Mouse (Mus musculus) embryonic facial prominence, embryonic 12.5 days (tissue): ENCODE measurements around the gene Il34. TPM values are rescaled to one million over a fixed set of nuclear protein-coding genes. Genes with fewer than 3 reads are reported as not detected.
"Not testable (repeated sequence)": the region's sequence is repeated elsewhere in the genome, so short reads cannot be mapped to it uniquely, and the experiment has no call there.

Experiments
- ATAC-seq: fragments of 200-750 bp; cut with Nextera tagmentation; 2 replicates; pipeline ENCODE4 v1.8.0; 2017; ENCODE audit not compliant: insufficient number of reproducible peaks, insufficient read depth, low FRiP score, low TSS enrichment
- H3K27ac ChIP-seq: fragments of 300-500 bp; sonication (generic); 2 replicates; pipeline ENCODE4 v1.5.1; 2016; ENCODE audit warnings: mild to moderate bottlenecking
- H3K27me3 ChIP-seq: fragments of 300-500 bp; sonication (generic); 2 replicates; pipeline ENCODE4 v1.6.1; 2016; ENCODE audit warnings: mild to moderate bottlenecking, moderate library complexity
- H3K36me3 ChIP-seq: fragments of 300-500 bp; sonication (generic); 2 replicates; pipeline ENCODE4 v1.6.1; 2016; ENCODE audit warnings: mild to moderate bottlenecking
- H3K4me1 ChIP-seq: fragments of 300-500 bp; sonication (generic); 2 replicates; pipeline ENCODE4 v1.6.1; 2016
- H3K4me2 ChIP-seq: fragments of 300-500 bp; sonication (generic); replicated peaks from 2 replicates; pipeline ENCODE4 v1.6.1; 2016; ENCODE audit warnings: mild to moderate bottlenecking, moderate library complexity
- H3K4me3 ChIP-seq: fragments of 300-500 bp; sonication (generic); 2 replicates; pipeline ENCODE4 v1.5.1; 2016; ENCODE audit warnings: mild to moderate bottlenecking
- H3K9ac ChIP-seq: fragments of 300-500 bp; sonication (generic); 2 replicates; pipeline ENCODE4 v1.6.1; 2016; ENCODE audit warnings: mild to moderate bottlenecking, moderate library complexity
- H3K9me3 ChIP-seq: fragments of 300-500 bp; sonication (generic); 2 replicates; pipeline ENCODE4 v1.6.1; 2016; ENCODE audit warnings: mild to moderate bottlenecking, moderate library complexity
- WGBS: fragments of 180-500 bp; shearing (Covaris S2); methylation state at CpG from one replicate; pipeline ENCODE4 v1.1.7; 2016; 5-methylcytosine and 5-hydroxymethylcytosine counted together
- polyA plus RNA-seq: library from polyadenylated mRNA; unstranded; fragments of >200 nt; fragmentation: Nextera tagmentation; extraction: Ambion mirVana; gene quantifications from 2 replicates; pipeline ENCODE4 v1.2.1, GENCODE M21; 2016

Il34 gene
- polyA plus RNA-seq, 1 experiment from 2014 or later, result 0.46 TPM

DNA sequence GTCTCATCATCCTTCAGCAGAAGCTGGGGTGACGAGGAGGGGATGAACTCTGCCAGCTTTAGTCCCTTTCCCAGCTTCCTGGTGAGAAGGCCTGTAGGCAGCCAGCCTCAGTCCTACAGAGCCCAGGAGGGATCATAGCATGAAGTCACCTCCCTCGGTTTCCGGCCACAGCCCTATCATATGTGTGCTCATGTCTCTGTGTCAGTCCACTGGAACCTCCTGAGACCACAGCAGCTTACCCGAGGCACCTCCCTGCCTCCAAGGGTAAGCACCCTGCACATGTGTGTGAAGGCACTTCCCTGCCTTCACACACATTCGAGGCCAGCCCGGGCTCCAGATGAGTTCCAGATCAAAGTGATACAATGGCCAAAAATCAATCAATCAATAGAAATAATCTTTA, 15.5 kb downstream of the Il34 start:
- Histone ChIP-seq H3K4me1 (no peaks in the 10 kb centered on the region), H3K4me2 (no peak overlapping the region), H3K4me3 (no peak overlapping the region), H3K9ac (no peak overlapping the region), H3K27me3 (no peaks in the 10 kb centered on the region), H3K9me3 (no peaks in the 10 kb centered on the region), H3K36me3 (no peaks in the 10 kb centered on the region), H3K27ac (no peak overlapping the region)
- 75% methylated on average over 6 of the region's 6 CpGs for WGBS
- no peak for ATAC-seq

DNA sequence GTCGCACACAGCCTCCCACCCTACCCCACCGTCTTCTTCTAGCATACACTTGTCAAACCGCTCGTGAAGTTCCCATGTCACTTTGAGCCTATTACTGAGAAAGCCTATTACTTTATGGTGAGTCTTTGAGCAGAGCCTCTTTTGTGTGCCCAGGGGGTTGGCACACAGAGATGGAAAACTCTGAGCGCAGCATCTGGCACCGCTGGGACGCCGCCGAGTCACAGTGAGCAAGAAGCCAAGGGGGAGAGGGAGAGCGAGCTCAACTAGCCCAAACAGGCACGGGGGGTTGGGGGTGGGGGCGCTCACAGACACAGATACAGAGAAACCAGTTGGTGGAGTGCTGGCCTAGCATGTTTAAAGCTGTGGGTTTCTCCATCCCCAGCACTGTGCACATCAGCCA, 16.2 kb downstream of the Il34 start:
- ATAC-seq, result no peak

DNA sequence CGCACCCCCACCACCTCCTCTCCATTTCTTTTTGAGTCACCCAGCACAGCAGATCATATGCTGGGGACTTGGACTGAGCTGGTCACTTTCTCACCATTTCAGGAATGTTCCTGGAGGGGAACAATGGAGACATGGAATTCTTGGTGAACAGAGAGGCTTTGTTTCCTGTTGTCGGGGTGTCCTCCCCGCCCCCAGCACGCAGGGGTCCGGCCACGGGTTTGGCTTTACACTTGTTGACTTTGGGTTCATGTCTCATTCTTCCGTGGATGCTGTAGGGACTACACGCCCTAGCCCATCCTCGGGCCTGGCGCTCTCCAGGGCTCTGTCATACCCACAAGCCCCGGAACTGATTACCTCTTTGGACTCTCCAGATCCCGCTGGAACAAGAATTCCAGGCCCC, 16.7 kb downstream of the Il34 start:
- Histone ChIP-seq H3K9me3 (no peaks in the 10 kb centered on the region), H3K36me3 (no peaks in the 10 kb centered on the region), H3K4me3 (no peak overlapping the region), H3K27me3 (no peaks in the 10 kb centered on the region), H3K4me2 (no peak overlapping the region), H3K27ac (no peak overlapping the region), H3K9ac (no peak overlapping the region), H3K4me1 (no peaks in the 10 kb centered on the region)
- 49% methylated on average over 12 of the region's 12 CpGs for WGBS
- no peak for ATAC-seq

More for the DNA sequence above, 16.2 kb downstream of the Il34 start:
- Histone ChIP-seq H3K36me3 (no peaks in the 10 kb centered on the region), H3K4me3 (no peak overlapping the region), H3K4me2 (no peak overlapping the region), H3K4me1 (no peaks in the 10 kb centered on the region), H3K27ac (no peak overlapping the region), H3K27me3 (no peaks in the 10 kb centered on the region), H3K9me3 (no peaks in the 10 kb centered on the region), H3K9ac (no peak overlapping the region)
- 53% methylated on average over 12 of the region's 12 CpGs for WGBS

DNA sequence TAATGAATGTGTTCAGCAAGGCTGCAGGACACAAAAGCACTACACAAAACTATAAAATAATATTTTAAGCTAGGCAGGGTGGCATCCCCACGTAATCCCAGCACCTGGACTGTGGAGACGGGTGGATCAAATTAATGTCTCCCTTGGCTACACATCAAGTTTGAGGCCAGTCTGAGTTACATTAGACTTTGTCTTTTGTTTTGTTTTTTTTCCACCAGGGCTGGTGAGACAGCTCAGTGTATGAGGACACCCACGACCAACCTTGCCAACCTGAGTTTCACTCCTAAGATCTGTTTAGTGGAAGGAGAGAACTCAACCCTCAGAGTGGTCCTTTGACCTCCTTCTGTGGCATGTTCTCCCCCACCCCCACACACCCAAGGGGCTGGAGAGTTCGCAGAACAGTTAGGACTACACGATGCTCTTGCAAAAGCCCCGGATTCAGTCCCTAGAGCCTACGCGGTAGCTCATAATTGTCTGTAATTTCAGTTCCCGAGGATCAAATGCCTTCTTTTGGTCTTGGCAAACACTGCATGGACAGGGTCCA, 18.2 kb downstream of the Il34 start:
- H3K9me3 ChIP-seq, result no peaks in the 10 kb centered on the region
- H3K4me3 ChIP-seq, result no peak overlapping the region
- no peaks in the 10 kb centered on the region for H3K27me3 ChIP-seq
- no peak overlapping the region for H3K27ac ChIP-seq
- H3K4me2 ChIP-seq, result no peak overlapping the region
- no peaks in the 10 kb centered on the region for H3K4me1 ChIP-seq
- 70% methylated on average over 9 of the region's 9 CpGs for WGBS
- ATAC-seq, result no peak
- H3K36me3 ChIP-seq, result no peaks in the 10 kb centered on the region
- no peak overlapping the region for H3K9ac ChIP-seq

DNA sequence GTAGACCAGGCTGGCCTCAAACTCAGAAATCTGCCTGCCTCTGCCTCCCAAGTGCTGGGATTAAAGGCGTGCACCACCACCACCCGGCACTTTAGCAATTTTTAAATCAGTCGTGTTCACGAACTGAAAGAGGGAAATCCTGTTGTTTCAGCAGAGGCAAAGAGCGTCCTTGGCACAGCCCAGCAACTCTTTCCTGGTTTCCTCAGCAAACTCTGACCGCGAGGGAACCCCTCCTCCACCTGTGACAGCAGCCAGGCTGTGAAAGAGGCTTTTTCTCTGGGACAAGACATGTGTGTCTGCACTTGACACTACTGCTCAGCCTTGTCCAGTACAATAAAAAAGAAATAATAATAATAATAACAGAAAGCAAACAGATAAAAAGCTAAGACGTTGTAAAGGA, 18.8 kb downstream of the Il34 start:
- no peak overlapping the region for H3K4me3 ChIP-seq
- H3K9ac ChIP-seq, result no peak overlapping the region
- no peaks in the 10 kb centered on the region for H3K4me1 ChIP-seq
- H3K27me3 ChIP-seq, result no peaks in the 10 kb centered on the region
- H3K9me3 ChIP-seq, result no peaks in the 10 kb centered on the region
- 85% methylated on average over 8 of the region's 8 CpGs for WGBS
- ATAC-seq, result no peak
- no peak overlapping the region for H3K4me2 ChIP-seq
- H3K27ac ChIP-seq, result no peak overlapping the region
- H3K36me3 ChIP-seq, result no peaks in the 10 kb centered on the region

DNA sequence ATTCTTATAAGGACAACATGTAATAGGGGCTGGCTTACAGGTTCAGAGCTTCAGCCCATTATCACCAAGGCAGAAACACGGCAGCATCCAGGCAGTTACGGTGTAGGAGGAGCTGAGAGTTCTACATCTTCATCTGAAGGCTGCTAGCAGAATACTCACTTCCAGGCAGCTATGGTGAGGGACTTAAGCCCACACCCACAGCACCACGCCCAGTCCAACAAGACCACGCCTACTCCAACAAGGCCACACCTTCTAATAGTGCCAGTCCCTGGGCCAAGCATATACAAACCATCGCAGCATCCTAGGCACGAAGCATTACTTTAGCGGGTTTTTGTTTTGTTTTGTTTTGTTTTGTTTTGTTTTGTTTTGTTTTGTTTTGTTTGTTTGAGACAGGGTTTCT, 19.2 kb downstream of the Il34 start:
- H3K4me2 ChIP-seq, H3K27me3 ChIP-seq, H3K9me3 ChIP-seq, H3K36me3 ChIP-seq, H3K27ac ChIP-seq, H3K4me3 ChIP-seq, H3K9ac ChIP-seq, ATAC-seq, H3K4me1 ChIP-seq: not testable (repeated sequence)
- WGBS, result 72% methylated on average over 7 of the region's 7 CpGs

DNA sequence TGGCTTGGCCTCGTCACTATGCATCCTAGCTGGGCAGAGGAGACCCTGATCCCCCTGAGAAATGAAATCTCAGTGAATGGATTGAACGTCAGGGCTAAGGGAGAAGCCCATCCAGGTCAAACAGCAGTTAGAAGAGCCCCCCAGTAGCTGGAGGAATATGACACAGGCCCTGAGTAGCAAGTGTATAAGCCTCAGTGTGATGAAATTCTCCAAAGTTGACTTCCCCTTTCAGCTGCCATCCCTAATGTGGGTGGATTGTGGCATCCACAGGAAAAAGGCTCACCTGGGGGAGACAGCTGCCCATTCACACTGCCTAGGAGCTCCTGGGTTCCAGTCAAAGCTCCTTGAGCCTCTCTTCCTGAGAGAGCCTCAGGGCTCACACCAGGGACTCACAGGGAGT, 20.4 kb downstream of the Il34 start:
- no peak overlapping the region for H3K9ac ChIP-seq
- WGBS, result 66% methylated on average over 2 of the region's 2 CpGs

DNA sequence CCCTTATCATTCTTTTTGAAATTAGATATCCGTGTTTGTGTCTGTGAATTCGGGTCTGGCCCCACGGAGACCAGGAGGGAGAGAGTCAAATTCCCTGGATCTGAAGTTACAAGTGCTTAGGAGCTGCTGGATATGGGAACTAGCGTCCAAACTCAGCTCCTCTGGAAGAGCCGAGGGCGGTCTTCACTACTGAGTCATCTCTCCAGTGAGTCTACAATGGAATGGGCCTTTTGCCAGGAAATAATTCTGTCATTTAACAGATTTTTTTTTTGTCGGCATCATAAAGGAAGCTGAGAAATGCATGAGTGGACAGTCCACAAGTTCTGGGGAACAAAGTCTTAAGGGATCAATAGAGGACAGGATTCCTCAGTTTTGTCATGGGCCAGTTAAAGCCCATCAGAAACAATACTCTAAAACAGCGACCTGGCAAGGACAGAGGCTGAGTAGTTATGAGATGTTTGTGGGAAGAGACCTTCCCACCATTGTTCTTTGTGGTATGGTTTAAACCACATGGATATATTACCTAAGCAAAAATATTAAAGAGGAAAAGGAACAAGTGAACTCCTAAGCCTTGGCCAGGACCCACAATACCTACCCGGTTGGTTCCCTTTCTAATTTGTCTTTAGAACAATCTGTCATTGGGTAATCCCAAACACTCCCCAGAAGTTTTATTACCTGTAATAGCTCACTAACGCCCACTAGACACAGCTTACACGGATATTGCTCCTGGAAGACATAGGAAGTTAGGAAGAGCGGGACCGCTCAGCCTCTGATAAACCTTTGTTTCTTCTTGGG, 25.6 kb downstream of the Il34 start:
- Histone ChIP-seq H3K27ac (no peak overlapping the region), H3K9ac (no peak overlapping the region), H3K9me3 (no peaks in the 10 kb centered on the region), H3K36me3 (no peaks in the 10 kb centered on the region), H3K4me2 (no peak overlapping the region), H3K4me3 (no peak overlapping the region), H3K27me3 (no peaks in the 10 kb centered on the region), H3K4me1 (no peaks in the 10 kb centered on the region)
- 82% methylated on average over 13 of the region's 13 CpGs for WGBS
- no peak for ATAC-seq

More for the DNA sequence above, 20.4 kb downstream of the Il34 start:
- Histone ChIP-seq H3K27ac (no peak overlapping the region), H3K27me3 (no peaks in the 10 kb centered on the region), H3K4me1 (no peaks in the 10 kb centered on the region), H3K36me3 (no peaks in the 10 kb centered on the region), H3K9me3 (no peaks in the 10 kb centered on the region), H3K4me2 (no peak overlapping the region), H3K4me3 (no peak overlapping the region)
- ATAC-seq, result no peak

- Histone ChIP-seq H3K27me3 (no peaks in the 10 kb centered on the region), H3K4me3 (no peak overlapping the region), H3K36me3 (no peaks in the 10 kb centered on the region), H3K4me1 (no peaks in the 10 kb centered on the region), H3K9me3 (no peaks in the 10 kb centered on the region), H3K4me2 (no peak overlapping the region), H3K27ac (no peak overlapping the region), H3K9ac (no peak overlapping the region)
- WGBS, result 97% methylated on average over 3 of the region's 3 CpGs
- ATAC-seq, result no peak
Observed at GRCm38 (mm10) chr8:110776335-110776734, 29.4 kb downstream of the Il34 start.

- Histone ChIP-seq H3K4me2 (no peak overlapping the region), H3K27ac (no peak overlapping the region), H3K9ac (no peak overlapping the region), H3K4me1 (no peaks in the 10 kb centered on the region), H3K36me3 (no peaks in the 10 kb centered on the region), H3K27me3 (no peaks in the 10 kb centered on the region), H3K4me3 (no peak overlapping the region), H3K9me3 (no peaks in the 10 kb centered on the region)
- WGBS, result 81% methylated on average over 3 of the region's 3 CpGs
- ATAC-seq, result no peak
Observed at GRCm38 (mm10) chr8:110775721-110776120, 30.0 kb downstream of the Il34 start.

GRCm38 (mm10) chr8:110775316-110775715, 30.4 kb downstream of the Il34 start:
- Histone ChIP-seq H3K4me1 (no peaks in the 10 kb centered on the region), H3K4me2 (no peak overlapping the region), H3K9me3 (no peaks in the 10 kb centered on the region), H3K27ac (no peak overlapping the region), H3K9ac (no peak overlapping the region), H3K36me3 (no peaks in the 10 kb centered on the region), H3K27me3 (no peaks in the 10 kb centered on the region), H3K4me3 (no peak overlapping the region)
- 73% methylated on average over 8 of the region's 8 CpGs for WGBS
- no peak for ATAC-seq

GRCm38 (mm10) chr8:110774725-110775124, 31.0 kb downstream of the Il34 start:
- no peaks in the 10 kb centered on the region for H3K9me3 ChIP-seq
- no peaks in the 10 kb centered on the region for H3K4me1 ChIP-seq
- no peak overlapping the region for H3K9ac ChIP-seq
- no peak overlapping the region for H3K4me3 ChIP-seq
- H3K4me2 ChIP-seq, result no peak overlapping the region
- H3K36me3 ChIP-seq, result no peaks in the 10 kb centered on the region
- no peaks in the 10 kb centered on the region for H3K27me3 ChIP-seq
- H3K27ac ChIP-seq, result no peak overlapping the region
- WGBS, result 79% methylated on average over 6 of the region's 6 CpGs
- ATAC-seq, result no peak
